Mouse (Mus musculus): ENCODE results near the gene Bpi.

DNA sequence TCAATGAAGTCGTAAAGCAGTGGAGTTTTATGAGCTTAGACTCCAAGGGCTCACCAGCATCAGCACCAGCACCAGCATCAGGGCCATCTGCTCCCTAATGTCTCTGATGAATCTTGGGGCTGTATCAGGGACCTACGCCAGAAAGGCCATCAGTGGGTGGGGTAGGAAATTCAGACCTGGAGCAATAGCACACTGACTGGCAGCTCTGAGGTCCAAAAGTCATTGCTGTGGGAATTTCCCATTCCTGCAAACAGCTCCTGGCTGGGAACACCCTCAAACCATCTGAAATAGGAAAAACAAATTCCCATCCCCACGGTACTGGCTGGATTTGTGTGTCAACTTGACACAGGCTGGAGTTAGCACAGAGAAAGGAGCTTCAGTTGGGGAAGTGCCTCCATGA, 44.9 kb downstream of the Bpi start:
- no peak for TF ChIP-seq CTCF (IDR thresholded peaks at IDR 0.05; ENCODE audit: borderline replicate concordance, control insufficient read depth, extremely low read depth, insufficient read depth, low read length, poor library complexity)
- TF ChIP-seq POLR2A (IDR thresholded peaks at IDR 0.05; ENCODE audit: control insufficient read depth, extremely low read depth, insufficient read depth, low read length, poor library complexity) = no peak
